Mouse (Mus musculus) lung, adult 2 months (tissue): ENCODE data around the gene Spsb4.

ENCODE experiments used
- CTCF ChIP-seq: fragments of 200-500 bp; IDR thresholded peaks from 2 replicates; pipeline ENCODE4 v1.5.1; 2011; ENCODE audit warnings: mild to moderate bottlenecking, low read length, control low read depth; ENCODE audit not compliant: insufficient read depth
- POLR2A ChIP-seq: fragments of 200-500 bp; IDR thresholded peaks from 2 replicates; pipeline ENCODE4 v1.6.1; 2011; ENCODE audit warnings: low read depth, mild to moderate bottlenecking, control low read depth, low read length, borderline replicate concordance; ENCODE audit errors: extremely low read depth

DNA sequence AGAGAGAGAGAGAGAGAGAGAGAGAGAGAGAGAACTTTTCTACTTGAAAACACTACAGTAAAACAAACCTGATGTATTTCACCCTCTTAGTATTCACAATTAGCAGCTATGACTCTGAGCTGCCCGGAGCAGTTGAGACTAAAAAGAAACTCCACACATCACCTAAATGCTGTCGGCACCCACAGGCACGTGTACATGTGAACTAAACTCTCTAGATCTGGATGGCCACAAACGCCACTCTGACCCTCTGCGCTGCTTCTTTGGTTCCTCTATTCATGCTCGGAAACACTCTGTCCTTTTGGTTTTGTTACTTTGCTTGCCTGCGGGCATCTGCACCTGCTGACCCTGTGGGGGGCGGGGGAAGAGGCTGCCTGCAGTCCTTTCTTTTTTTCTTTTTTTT lies 23.0 kb upstream of the Spsb4 start:
- TF ChIP-seq POLR2A, result no peak
- TF ChIP-seq CTCF, result no peak
